Mouse (Mus musculus) E14TG2a.4 (cell line): ENCODE data around the gene Cog4.
"Not testable (repeated sequence)": the region's sequence is repeated elsewhere in the genome, so short reads cannot be mapped to it uniquely, and the experiment has no call there.

ENCODE experiments used
- H3K27me3 ChIP-seq: 2 replicates; pipeline ENCODE4 v1.6.1; 2014; ENCODE audit warnings: low read length, control low read depth; ENCODE audit not compliant: insufficient read depth
- H3K36me3 ChIP-seq: 2 replicates; pipeline ENCODE4 v1.6.1; 2014; ENCODE audit warnings: low read length, control low read depth; ENCODE audit not compliant: insufficient read depth
- H3K4me1 ChIP-seq: replicated peaks from 2 replicates; pipeline ENCODE4 v1.6.1; 2014; ENCODE audit warnings: low read depth, low read length, control low read depth
- H3K4me3 ChIP-seq: replicated peaks from 2 replicates; pipeline ENCODE4 v1.5.1; 2014; ENCODE audit warnings: mild to moderate bottlenecking, low read length
- H3K9me3 ChIP-seq: 2 replicates; pipeline ENCODE4 v1.6.1; 2014; ENCODE audit warnings: low read length, control low read depth
- CTCF ChIP-seq: conservative IDR thresholded peaks from 2 replicates; pipeline ENCODE4 v1.5.1; 2014; ENCODE audit warnings: low read length
- NANOG ChIP-seq: IDR thresholded peaks from 2 replicates; pipeline ENCODE4 v1.6.1; 2014; ENCODE audit warnings: borderline replicate concordance, low read length, mixed read lengths
- POU5F1 ChIP-seq: IDR thresholded peaks from 2 replicates; pipeline ENCODE4 v1.6.1; 2014; ENCODE audit warnings: low read length, borderline replicate concordance

Gene Cog4

GRCm38 (mm10) chr8:110919341-110920031 lies 73.1 kb downstream of the Cog4 start, which contains the start of gene St3gal2:
St3gal2 (plus strand) TSS chr8:110919922.
- no peaks in the 10 kb centered on the region for H3K36me3 ChIP-seq
- H3K4me1 ChIP-seq = peaks cover 56% of the 10 kb centered on the region
- H3K9me3 ChIP-seq = no peaks in the 10 kb centered on the region
- H3K27me3 ChIP-seq = no peaks in the 10 kb centered on the region
- no peak for TF ChIP-seq CTCF
- TF ChIP-seq NANOG = no peak; the same call in 1 of the 2 replicates
- TF ChIP-seq POU5F1 = no peak
- peak within 1 kb of the TSS; percentile 82 for H3K4me3 ChIP-seq

GRCm38 (mm10) chr8:110920032-110920772 lies 73.8 kb downstream of the Cog4 start:
- peaks cover 64% of the 10 kb centered on the region for H3K4me1 ChIP-seq
- TF ChIP-seq NANOG (no peak), POU5F1 (no peak), CTCF (no peak)
- peak overlapping the region; percentile 82 for H3K4me3 ChIP-seq
- no peaks in the 10 kb centered on the region for H3K36me3 ChIP-seq
- no peaks in the 10 kb centered on the region for H3K9me3 ChIP-seq
- H3K27me3 ChIP-seq = no peaks in the 10 kb centered on the region

- no peaks in the 10 kb centered on the region for H3K27me3 ChIP-seq
- H3K4me1 ChIP-seq = peaks cover 69% of the 10 kb centered on the region
- peak overlapping the region; percentile 82 for H3K4me3 ChIP-seq
- TF ChIP-seq CTCF (no peak), NANOG (no peak), POU5F1 (no peak)
- H3K9me3 ChIP-seq = no peaks in the 10 kb centered on the region
- H3K36me3 ChIP-seq = no peaks in the 10 kb centered on the region
Measured at GRCm38 (mm10) chr8:110920773-110921277, 74.4 kb downstream of the Cog4 start.

DNA sequence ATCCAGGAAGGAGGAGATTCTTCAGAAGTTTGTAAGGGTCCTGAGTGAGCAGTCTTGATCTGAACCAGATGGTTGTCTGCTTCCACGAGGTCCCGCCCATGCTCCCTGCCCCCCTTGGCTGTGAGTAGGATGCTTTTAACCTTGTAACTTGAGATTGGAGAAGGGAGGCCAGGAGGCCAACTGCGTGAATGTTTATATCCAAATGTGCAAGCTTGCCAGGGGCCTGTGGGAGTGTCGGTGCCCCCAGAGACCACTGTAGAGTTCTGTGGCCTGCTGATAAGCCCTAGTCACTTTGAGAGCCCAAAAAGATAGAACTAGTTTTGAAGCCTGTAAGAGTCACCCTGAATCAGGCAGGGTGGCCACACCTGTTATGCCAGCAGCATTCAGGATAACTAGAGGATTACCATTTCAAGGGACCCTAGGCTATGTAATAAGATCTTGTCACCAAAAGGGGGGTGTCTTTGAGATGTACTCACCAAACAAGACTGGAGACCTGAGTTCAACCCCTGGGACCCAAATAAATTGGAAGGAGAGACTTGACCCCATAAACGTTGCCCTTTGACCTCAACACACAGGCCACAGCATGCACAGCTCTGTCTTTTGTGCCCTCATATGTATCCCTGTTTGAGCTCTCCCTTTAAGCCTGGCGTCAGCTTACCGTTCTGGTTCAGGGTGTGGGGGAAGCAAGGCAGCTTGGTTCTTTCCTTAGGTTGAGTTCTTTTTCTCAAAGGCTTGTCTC lies 75.3 kb downstream of the Cog4 start:
- H3K27me3 ChIP-seq = no peaks in the 10 kb centered on the region
- no peak for TF ChIP-seq NANOG
- TF ChIP-seq CTCF = no peak
- TF ChIP-seq POU5F1 = no peak
- H3K4me3 ChIP-seq = peak overlapping the region; percentile 82; the same call in 1 of the 2 replicates
- no peaks in the 10 kb centered on the region for H3K9me3 ChIP-seq
- H3K4me1 ChIP-seq = peaks cover 74% of the 10 kb centered on the region
- H3K36me3 ChIP-seq = no peaks in the 10 kb centered on the region

GRCm38 (mm10) chr8:110925691-110926140 lies 79.3 kb downstream of the Cog4 start:
- no peaks in the 10 kb centered on the region for H3K9me3 ChIP-seq
- no peak for TF ChIP-seq POU5F1
- TF ChIP-seq CTCF = no peak
- no peak for TF ChIP-seq NANOG
- H3K4me3 ChIP-seq = no peak overlapping the region
- H3K4me1 ChIP-seq = peaks cover 84% of the 10 kb centered on the region
- no peaks in the 10 kb centered on the region for H3K27me3 ChIP-seq
- no peaks in the 10 kb centered on the region for H3K36me3 ChIP-seq

DNA sequence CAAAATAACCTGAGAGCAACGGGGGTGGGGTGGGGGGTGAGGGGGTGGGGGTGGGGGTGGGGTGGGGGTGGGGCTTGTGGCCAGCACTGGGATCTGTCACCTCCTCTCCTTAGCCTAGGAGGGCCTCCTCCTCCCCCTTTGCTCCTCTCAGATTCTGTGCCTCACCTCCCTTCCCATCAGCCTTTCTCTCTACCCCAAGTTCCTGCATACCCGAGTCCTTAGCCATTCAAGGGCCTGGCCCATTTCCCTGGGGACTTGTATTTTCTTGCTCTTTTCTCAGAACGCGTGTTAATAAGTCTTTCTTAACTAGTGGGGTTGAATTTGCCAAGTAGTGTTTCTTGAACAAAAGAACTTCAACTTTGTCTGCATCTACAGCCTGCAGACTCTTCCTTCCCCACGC lies 80.3 kb downstream of the Cog4 start:
- Histone ChIP-seq H3K9me3 (no peaks in the 10 kb centered on the region), H3K36me3 (no peaks in the 10 kb centered on the region), H3K4me1 (peaks cover 83% of the 10 kb centered on the region), H3K4me3 (no peak overlapping the region), H3K27me3 (no peaks in the 10 kb centered on the region)
- no peak for TF ChIP-seq NANOG
- no peak for TF ChIP-seq CTCF
- TF ChIP-seq POU5F1 = no peak

GRCm38 (mm10) chr8:110928435-110928834 lies 82.0 kb downstream of the Cog4 start:
- Histone ChIP-seq H3K4me3 (no peak overlapping the region), H3K4me1 (peaks cover 76% of the 10 kb centered on the region), H3K36me3 (no peaks in the 10 kb centered on the region), H3K9me3 (no peaks in the 10 kb centered on the region), H3K27me3 (no peaks in the 10 kb centered on the region)
- TF ChIP-seq NANOG (no peak), CTCF (no peak), POU5F1 (no peak)

DNA sequence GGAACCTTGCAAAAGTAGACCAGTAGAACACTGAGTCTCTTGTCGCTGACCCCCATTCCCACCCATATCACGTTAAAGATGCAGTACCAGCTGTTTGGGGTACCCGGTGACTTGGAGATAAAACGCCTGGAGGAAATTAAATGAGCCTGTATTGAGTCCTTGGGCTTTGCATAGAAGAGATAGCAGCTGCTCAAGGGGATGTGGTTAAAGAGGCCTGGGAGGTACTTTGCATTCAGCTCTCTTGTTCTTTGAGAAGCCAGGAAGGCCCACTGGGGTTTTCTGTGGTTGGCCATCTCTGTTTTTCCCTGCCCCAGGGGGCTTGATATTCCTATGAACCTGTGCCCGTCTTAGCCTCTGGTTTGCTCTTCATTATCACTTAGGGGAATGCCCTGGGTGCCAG lies 82.7 kb downstream of the Cog4 start:
- Histone ChIP-seq H3K4me3 (no peak overlapping the region), H3K9me3 (no peaks in the 10 kb centered on the region), H3K36me3 (no peaks in the 10 kb centered on the region), H3K4me1 (peaks cover 70% of the 10 kb centered on the region), H3K27me3 (no peaks in the 10 kb centered on the region)
- TF ChIP-seq CTCF (no peak), POU5F1 (no peak), NANOG (no peak)

DNA sequence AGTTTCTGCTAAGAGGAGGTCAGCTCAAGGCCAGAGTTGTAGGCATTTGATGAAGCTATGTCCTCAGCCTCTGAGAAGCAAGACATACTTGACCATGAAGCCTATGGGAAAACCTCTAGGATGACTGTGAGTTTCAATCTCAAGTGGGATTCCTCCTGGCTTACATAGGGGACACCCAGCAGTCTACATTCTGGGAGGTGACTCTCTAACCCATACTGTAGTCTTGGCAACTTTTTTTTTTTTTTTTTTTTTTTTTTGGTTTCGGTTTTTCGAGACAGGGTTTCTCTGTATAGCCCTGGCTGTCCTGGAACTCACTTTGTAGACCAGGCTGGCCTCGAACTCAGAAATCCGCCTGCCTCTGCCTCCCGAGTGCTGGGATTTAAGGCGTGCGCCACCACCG lies 83.3 kb downstream of the Cog4 start:
- H3K27me3 ChIP-seq, H3K4me3 ChIP-seq, H3K36me3 ChIP-seq, H3K9me3 ChIP-seq: not testable (repeated sequence)
- peaks cover 64% of the 10 kb centered on the region for H3K4me1 ChIP-seq
